Mouse (Mus musculus) heart, adult 2 months (tissue): ENCODE measurements around the gene Tfpi.

Experiments
- CTCF ChIP-seq: fragments of 200-600 bp; IDR thresholded peaks from 2 replicates; pipeline ENCODE4 v1.8.1; 2022; ENCODE audit warnings: antibody characterized with exemption, mild to moderate bottlenecking, moderate library complexity
- EP300 ChIP-seq: fragments of 200-500 bp; IDR thresholded peaks from 2 replicates; pipeline ENCODE4 v1.6.1; 2011; ENCODE audit warnings: low read depth, low read length, control low read depth; ENCODE audit not compliant: insufficient read depth
- POLR2A ChIP-seq: fragments of 200-500 bp; IDR thresholded peaks from 2 replicates; pipeline ENCODE4 v1.6.1; 2011; ENCODE audit warnings: mild to moderate bottlenecking, low read depth, low read length, control low read depth; ENCODE audit not compliant: insufficient read depth

DNA sequence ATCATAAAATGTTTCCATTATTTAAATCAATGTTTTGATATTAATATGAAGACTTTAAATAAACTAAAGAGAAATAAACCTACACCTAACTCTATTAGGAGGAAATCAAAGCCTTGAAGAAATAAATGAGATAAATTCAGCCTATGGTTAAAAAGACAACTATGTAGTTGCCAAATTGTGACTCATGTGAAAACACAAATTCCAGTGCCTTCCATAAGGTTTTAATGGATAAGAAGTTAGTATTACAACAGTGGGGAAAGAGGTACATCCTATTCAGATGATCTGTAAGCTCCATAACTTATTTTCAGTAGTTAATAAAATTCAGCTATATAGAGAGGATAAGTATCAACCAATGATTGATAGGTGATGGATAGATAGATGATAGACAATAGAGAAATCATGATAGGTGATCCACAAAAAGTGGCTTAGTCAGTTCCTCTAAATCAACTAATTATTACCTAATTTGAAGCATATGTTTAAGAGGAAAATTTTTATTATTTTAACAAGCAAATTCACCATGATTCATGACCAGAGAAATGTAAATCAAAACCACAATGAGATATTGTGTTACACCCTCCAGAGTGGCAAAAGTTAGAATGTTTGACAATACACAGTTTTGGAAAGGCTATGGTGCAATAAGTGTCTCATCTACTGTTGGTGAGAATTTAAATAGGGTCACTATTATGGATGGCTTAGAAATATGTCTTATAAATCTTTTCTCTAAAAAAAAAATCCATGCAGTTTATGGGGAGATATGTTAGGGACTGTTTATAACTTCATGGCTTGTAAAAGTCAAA is 66.6 kb downstream of the Tfpi start:
- TF ChIP-seq CTCF, result no peak
- TF ChIP-seq POLR2A, result no peak
- TF ChIP-seq EP300, result no peak
